Mouse (Mus musculus) neural tube, embryonic 15.5 days (tissue): Measurements from ENCODE around the gene Gm11983. TPM values are rescaled to one million over a fixed set of nuclear protein-coding genes. Genes with fewer than 3 reads are reported as not detected.

Experiments
- polyA plus RNA-seq: library from polyadenylated mRNA; unstranded; fragments of >200 nt; fragmentation: Nextera tagmentation; extraction: Ambion mirVana; gene quantifications from 2 replicates; pipeline ENCODE4 v1.2.1, GENCODE M21; 2015

The Gm11983 gene
- polyA plus RNA-seq, 1 experiment from 2014 or later = not detected

Other genes starting within 250 kb of the Gm11983 start
- gene Nacad, start 231.6 kb downstream of the Gm11983 start, polyA plus RNA-seq = 66.7 and 78.2 TPM in 2 replicates
- gene Tbrg4, start 211.6 kb downstream of the Gm11983 start, polyA plus RNA-seq = 34.2 and 39.9 TPM in 2 replicates
- not detected in 2 replicates for gene Wap, start 199.0 kb downstream of the Gm11983 start, polyA plus RNA-seq
- 29.9 and 32.1 TPM in 2 replicates for gene Ramp3, start 179.1 kb downstream of the Gm11983 start, polyA plus RNA-seq
- gene Adcy1, start 225.8 kb upstream of the Gm11983 start, polyA plus RNA-seq = 11.5 and 13.3 TPM in 2 replicates